Mouse (Mus musculus) cerebellum, adult (tissue): ENCODE results near the gene Ptges2.
A peak's percentile ranks its signal among the peaks of the same experiment; 100 is the strongest.
"Not testable (repeated sequence)": the region's sequence is repeated elsewhere in the genome, so short reads cannot be mapped to it uniquely, and the experiment has no call there.

Source experiments
- ATAC-seq: cut with Nextera tagmentation; 2 replicates; pipeline ENCODE4 v1.9.2; 2017; ENCODE audit warnings: mild to moderate bottlenecking, moderate library complexity, mixed read lengths; ENCODE audit not compliant: insufficient number of reproducible peaks, low FRiP score, low TSS enrichment

Ptges2 gene

DNA sequence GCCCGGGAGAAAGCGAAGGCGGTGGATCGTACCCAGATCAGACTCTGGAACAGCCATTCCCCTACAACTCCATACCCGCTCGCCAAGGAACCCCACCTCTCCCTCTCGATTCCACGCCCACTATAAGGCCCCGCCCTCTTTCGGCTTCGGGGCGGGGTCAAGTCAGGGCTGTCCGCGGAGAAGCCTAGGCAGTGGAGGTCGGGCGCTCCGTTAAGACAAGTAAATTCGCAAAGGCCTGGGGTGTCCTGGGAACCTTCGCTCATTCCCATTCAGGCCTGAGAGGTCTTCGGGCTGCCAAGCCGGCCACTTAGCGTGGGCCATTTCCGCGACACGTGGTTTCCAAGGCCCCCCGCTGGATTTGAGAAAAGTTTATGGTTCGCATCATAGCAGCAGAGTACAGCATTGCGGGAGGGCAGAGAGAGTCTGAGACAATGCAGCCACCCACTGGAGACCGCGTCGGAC, at the start of gene Ptges2:
Gene Ptges2, plus strand, starts transcription at position 413 of the 462 bp plus-strand sequence.
- ATAC-seq: peak; percentile 74

DNA sequence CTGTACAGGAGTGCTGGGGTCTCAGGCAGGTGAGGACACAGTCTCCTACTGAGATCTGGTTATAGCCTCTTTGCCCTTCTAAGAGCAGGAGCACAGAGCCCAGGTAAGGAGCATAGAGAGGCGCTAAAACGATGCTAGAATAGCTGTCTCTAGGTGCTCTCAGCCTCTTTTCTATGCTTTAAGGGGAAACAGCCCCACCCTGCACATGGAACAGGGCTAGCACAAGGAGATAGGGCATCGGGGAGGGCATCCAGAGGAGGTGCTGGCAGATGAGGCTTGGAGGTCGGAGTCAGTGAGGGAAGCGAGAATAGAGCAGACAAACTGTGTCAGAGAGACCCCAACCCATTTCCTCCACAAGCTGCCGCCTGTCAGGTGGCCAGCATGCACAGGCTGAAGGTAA, 48.7 kb upstream of the Ptges2 start:
- ATAC-seq: no peak

DNA sequence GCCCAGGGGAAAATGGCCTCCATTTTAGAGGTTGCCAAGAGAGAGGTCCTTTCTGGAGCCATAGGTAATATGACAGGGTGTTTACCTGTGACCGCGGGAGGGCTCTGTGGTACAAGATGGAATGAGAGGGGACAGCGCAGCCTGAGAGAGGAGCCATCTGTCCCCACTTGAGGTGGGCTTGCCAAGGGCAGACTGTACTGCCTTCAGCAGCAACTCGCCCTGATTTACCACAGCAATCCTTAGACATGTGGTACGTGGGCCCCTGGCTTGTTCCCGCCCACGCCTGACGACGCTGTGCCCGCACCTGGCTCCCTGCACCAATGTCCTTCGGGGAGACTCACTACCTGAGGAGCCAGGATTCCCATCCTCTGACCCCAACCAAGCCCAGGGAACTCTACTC, 47.4 kb upstream of the Ptges2 start:
- ATAC-seq: no peak

DNA sequence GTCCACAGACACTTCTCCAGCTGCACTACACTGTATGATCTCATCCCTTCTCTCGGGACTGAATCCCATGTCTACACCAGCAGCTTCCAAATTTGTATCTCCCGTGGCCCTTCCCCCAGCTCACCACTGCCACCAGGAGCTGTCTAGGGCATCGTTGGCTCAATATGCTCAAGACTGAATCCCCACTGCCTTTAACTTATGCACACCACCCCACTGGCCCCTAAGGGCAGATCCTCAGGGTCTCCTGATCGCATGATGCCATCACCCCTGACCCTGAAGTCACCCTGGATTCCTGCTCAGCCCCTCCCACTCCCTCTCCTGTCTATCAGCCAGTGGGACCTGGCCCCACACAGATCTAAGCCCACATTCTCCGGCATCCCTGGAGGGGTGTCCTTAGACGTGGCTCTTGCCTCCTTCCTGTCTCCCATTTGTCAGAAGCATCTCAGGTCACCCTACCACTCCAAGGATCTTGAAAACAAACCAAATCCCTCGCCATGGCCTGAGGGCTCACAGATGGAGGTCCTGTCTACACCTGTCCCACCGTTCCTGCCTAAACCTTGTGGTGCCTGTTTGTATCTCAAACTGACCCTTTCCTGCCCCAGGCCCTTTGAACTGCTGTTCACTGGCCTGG, 46.0 kb upstream of the Ptges2 start:
- no peak for ATAC-seq

DNA sequence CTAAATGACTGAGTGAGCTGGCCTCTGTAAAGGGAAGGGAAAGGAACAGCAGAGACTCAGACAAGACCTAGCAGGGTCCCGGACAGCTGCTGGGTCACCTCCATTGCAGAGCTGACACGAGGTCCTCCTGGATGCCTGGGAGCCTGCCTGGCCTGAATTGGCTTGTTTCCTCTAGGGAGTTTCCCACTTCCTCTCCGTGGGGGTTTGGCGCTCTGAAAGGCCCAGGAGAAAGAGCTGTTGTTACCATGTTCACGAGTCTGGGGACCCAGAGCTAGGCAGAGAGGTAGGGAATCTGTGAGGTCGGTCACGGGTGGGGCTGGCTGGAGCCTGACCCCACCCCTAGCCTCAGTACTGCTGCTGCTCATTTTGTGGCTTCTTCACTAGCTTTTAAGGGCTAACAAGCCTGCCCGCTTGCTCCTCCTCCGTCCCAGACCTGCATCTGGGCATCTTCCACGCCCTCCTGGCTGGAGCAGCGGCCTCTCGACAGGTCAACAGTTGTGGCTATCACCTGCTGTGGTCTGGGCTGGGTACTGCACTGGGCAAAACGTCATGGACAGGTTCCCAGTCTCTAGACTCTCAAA, 45.1 kb upstream of the Ptges2 start:
- ATAC-seq: no peak

DNA sequence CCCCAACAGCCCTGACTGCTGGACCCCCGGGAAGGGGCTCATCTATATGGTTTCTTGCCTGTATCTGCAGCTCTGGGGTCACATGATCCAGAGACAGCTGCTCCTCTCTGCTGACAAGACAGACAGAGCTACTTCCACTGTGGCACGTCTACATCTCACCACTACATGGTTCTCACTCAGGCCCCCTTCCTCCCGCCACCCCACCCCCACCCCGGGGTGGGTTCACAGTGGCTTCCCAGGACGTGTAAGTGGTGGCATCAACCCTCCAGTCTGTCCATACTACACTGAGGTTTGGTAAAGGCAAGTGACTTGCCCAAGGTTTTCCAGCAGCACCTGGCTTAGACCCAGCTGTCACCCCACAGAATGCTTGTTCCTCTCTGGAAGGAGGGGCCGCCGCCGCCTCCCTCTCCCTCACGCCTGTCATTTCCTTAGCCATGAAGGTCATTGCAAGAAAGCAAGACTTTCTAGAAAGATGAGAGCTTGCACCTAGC, 44.2 kb upstream of the Ptges2 start:
- ATAC-seq: no peak

DNA sequence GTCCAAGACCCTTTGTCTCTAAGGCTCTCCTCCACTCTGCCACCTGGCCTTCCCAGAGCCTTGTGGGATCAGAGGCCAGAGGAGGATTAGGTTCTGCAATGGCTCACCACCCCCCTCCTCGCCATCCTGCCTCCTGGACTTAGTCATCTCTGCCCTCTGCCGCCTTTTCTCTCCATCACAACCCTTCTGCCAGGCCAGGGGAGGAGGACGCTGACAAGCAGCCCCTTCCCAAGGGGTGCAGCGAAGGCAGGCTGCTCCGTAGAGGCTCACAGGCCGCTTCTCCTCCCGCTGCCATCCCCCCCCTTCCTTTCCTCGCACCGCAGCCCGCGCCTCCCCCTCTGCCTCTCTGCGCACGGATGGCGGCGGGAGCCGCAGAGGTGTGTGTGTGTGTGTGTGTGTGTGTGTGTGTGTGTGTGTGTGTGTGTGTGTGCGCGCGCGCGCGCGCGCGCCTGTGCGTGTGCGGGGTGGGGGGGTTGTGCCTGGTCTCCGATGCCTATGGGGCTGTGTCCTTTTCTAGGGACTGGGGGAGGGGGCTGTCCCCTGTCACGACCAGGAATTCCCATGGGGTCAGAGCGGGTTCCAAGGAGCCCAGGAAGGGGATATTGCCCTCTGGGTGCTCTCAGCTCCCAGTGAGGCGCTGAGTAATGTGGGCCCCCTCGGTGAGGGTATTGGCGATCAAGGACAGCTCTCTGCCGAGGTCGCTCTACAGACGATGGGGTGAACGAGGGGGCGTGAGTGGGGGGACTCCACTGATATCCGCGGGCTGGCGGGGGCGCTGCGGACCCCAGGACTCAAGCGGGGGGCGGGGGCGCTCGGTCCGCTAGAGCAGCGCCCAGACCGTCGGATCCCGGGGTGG, 43.3 kb upstream of the Ptges2 start, which contains the start of gene Ciz1:
Gene Ciz1, plus strand, starts transcription at position 177 of the 856 bp plus-strand sequence.
- ATAC-seq: peak; percentile 37; the same call in 1 of the 2 replicates

DNA sequence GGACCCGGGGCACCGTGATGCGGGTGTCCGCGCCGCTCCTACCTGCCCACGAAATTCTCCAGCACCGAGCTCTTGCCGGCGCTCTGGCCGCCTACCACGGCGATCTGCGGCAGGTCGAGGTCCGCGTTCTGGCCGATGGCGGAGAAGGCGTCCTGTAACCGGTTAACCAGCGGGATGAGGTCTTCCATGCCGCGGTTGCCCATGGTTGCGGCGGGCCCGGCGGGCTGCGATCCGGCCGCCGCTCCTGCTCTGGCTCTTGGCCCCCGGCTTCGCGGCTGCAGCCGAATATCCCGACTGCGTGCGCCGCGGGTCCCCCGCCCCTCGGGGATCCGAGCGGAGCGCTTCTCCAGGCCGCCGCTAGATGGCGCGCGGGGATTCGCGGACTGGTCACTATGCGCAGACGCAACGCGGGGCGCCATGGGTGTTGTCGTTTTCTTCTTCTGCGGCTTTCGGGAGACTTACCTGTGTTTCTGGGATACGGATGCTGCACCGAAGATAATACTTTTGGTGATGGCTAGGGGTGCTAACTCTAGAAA, 42.6 kb upstream of the Ptges2 start, which contains the start of gene Dnm1:
Gene Dnm1, minus strand, starts transcription at position 332 of the 536 bp plus-strand sequence.
- peak; percentile 33; the same call in 1 of the 2 replicates for ATAC-seq

DNA sequence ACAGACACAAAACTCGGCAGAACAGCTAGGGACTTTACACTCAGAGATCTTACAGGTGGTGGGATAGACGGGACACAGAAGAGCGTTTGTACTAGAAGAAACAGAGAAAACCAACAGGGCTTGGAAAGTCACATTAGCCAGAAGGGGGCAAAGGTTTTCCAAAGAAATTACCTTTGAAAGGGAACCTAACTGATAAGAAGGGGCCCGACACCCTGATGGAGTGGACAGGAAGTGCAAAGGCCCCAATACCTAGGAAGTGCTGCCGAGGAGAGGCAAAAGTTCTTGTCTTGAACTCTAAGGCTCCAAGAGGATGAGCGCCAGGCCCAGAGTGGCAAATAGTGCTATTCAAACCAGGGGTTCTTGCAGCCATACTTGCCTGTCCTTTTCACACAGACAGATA, 41.9 kb upstream of the Ptges2 start:
- no peak for ATAC-seq

DNA sequence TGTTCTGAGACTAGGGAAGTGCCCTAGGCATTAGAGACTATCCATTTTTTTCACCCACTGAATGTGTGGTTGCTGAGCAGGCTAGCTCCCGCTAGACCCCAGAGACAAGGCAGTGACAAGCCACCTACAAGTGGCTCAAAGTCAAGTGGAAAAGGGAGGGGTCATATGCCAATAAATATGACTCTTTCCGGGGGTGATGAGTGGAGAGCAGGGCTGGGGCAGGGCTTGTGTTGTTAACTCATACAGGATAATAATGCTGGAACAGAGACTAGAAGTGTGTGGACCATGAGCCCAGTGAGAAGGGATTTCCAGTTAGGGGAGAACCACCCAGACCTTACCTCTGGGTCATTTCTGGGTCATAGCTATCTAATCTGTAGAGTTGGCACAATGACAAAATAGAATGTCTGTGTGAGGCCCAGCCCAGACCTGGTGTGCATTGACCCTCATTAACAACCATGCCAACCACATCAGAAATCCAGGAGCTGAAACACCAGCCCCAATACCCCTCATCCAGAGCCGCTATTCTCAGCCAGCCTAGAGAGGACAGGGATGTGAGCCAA, 41.3 kb upstream of the Ptges2 start:
- ATAC-seq: no peak

DNA sequence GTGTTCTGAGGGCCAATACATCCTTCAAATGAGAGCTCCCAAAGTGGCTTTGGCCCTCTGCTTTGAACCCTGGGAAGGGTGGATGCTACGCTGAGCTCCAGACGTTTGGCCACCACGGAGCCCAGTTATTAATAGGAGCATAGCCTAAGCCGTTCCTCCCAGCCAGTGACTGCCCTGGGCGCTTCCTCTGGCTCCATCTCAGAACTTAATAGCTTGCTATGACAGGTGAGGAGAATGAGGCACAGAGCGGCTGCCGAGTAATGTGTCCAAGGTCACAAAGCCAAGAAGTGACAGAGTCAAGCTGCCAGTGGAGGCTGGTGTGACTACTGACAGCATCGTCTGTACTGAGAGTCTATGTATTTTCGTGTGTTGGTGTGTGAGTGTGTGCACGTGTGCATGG, 39.5 kb upstream of the Ptges2 start:
- no peak for ATAC-seq

DNA sequence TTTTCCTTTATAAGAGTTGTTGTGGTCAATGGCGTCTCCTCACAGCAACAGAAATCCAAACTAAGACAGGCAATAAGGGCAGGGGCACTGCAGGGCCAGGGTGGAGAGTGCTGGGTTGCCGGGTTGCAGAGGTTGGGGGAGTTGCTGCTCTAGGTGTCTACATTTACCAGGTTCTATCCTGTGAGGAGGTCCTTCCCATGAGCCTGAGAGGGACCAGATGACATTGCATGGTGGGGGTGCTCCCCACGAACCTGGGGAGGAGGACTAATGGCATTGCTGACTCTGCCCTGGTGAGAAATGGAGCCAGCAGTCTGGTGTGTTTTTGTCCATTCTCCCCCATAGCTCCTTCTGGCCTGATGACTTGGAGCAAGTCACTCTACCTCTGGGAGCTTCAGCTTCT, 38.0 kb upstream of the Ptges2 start:
- ATAC-seq: no peak

DNA sequence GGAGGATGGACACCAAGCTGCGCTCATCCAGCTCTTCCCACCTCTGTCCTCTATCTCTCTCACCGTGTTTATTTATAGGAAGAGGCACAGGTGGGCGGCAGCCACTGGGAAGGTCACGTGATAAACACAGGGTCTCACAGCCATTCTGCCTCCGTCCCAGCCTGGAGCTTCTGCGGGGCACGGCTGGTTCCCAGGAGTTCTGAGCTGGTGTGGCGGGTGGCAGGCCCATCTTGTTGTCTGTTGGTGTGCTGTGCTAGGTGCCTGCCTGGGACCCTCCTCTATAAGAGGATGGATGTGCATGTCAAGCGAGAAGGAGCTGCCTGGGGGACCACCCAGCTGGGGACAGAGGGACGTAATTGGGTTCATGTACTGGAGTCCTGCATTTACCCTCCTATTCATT, 37.3 kb upstream of the Ptges2 start:
- ATAC-seq: no peak

DNA sequence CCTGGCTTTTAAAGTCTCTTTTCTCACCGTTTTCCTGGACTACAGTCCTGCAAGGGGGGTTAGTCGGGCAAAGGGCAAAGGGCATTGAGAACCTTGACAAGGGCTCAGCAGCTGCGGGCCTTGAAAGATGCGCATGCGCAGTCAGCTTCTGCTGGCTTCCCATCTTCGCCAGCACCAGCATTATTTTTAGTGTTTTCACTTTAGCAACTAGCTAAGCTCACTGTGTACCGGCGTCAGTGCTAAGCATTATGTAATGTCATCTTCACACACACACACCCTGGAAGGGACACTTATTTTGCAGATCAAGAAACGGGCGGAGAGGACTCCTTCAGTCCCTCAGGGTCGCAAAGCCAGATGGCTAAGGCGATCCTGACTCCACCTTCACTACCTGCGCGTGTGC, 35.0 kb upstream of the Ptges2 start:
- peak; percentile 28; the same call in 1 of the 2 replicates for ATAC-seq

DNA sequence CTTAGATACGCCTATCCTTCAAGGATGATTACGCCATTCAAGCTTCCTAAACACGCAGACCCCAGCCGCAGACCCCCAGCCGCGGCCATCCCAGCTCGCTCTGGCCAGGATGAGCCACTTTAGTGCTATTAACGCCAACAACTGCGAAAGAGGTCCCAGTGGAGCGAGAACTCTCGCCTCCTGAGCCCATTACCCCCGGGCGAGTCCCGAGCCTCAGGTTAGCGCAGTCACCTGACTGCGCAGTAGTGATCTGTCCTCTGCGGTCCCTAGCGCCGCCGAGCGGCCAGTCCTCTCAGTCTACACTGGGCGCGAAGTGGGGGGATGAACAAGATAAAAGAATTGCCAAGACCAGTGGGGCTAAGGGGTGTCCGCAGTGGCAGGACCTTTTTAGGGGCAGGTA, 34.3 kb upstream of the Ptges2 start:
- peak; percentile 67; the same call in 1 of the 2 replicates for ATAC-seq

DNA sequence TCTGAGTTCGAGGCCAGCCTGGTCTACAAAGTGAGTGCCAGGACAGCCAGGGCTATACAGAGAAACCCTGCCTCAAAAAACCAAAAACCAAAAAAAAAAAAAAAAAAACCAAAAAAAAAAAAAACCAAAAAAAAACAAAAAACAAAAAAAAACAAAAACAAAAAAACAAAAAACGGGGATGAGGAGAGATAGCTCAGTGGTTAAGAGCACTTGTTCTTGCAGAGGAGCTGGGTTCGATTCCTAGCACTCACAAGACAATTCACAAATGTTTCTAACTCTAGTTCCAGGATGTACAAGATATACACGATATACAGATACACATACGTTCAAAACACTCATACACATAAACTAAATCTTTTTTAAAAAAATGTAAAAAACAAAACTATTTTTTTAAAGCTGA, 33.4 kb upstream of the Ptges2 start:
- ATAC-seq: not testable (repeated sequence)

DNA sequence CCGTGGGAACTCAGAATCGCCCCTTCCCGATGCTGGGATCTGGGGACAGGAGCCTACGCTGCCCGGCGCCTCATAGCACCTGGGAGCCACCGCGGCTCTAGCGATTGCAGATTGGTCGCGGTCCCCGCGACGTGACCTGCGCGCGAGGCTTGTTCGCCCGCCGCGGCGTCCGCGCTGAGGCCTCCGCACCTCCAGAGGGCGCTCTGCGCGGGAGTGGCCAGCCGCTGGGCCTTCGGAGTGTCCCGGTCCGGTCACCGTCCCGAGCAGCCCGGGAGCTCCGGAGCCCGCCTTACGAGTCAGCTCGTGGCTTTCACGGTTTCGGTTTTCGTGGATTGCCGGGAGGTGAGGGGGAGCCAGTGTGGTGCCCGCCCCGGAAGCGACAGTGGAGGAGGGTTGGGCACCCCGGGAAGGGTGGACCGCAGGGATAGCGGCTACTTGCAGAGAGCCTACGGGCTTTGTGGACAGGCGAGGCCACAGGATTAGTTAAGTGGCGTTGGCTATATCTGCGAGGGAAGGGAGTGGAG, 32.8 kb upstream of the Ptges2 start:
- peak; percentile 65 for ATAC-seq

DNA sequence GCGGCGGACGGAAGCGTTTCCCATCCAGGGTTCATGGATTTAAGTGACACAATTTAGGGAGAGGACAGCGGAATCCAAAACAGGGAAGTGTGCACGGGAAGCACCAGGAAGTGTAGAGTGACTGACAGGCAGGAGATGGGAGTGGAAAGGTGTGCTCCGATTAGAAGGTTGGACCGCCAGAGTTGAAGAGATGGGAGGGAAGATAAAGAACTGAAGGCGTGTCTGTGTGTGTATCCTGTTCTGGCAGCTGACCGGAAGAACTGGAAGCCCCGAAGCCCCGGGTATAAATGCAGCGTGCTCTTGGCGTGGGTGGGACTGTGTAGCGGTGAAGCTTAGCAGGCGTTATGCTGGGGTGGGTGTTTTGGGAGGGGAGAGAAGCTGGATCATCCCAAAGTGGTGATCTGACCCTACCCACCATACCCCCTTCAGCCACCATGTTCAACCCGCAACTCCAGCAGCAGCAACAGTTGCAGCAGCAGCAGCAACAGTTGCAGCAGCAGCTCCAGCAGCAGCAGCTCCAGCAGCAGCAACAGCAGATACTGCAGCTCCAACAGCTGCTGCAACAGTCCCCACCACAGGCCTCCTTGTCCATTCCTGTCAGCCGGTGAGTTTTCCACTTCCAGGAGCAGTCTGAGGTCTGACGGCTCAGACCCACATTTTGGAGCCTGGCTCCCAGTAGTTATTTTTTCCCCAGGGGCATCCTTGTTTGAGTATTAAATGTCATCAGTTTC, 32.2 kb upstream of the Ptges2 start:
- ATAC-seq: no peak

DNA sequence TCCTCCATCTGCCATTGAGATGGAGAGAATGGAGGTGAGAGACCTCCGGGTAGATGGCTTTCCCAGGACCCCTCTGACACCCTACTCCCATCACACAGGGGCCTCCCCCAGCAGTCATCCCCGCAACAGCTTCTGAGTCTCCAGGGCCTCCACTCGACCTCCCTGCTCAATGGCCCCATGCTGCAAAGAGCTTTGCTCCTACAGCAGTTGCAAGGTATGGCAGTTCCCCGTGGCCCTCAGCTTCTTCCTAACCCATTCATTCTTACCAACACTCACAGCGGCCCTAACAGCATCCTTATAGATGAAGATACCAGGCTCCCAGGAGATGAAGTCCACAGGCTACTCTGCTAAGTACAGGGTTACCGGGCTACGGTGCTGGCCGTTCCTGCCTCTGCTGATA, 31.6 kb upstream of the Ptges2 start:
- no peak for ATAC-seq
